Mouse (Mus musculus) inflammation-experienced regulatory T-cells, adult 6 months (primary cell): ENCODE data around the gene Gm3336. TPM values are rescaled to one million over a fixed set of nuclear protein-coding genes. Genes with fewer than 3 reads are reported as not detected.

ENCODE experiments used
- ATAC-seq: one replicate; pipeline ENCODE4 v1.8.0; 2017
- polyA plus RNA-seq, 3 experiments: library from polyadenylated mRNA; unstranded; fragments of 100-300 nt; shearing (Covaris generic); gene quantifications; one replicate each; pipeline ENCODE4 v1.2.1; 2017

Gene Gm3336
- polyA plus RNA-seq, 3 experiments from 2014 or later: 0.55 TPM; not detected in 2

- no peak for ATAC-seq
Measured at GRCm38 (mm10) chr8:70696019-70696885, 22.1 kb upstream of the Gm3336 start.

GRCm38 (mm10) chr8:70696946-70697345, 21.4 kb upstream of the Gm3336 start:
- no peak for ATAC-seq

GRCm38 (mm10) chr8:70697366-70698250, 20.7 kb upstream of the Gm3336 start:
- ATAC-seq: no peak

- peak; percentile 71 for ATAC-seq
Measured at GRCm38 (mm10) chr8:70698310-70699109, 19.8 kb upstream of the Gm3336 start, which contains the start of gene Jund. Gene Jund, plus strand, starts transcription at chr8:70698949.

GRCm38 (mm10) chr8:70699116-70699833, 19.1 kb upstream of the Gm3336 start:
- ATAC-seq: no peak

GRCm38 (mm10) chr8:70699834-70700554, 18.3 kb upstream of the Gm3336 start:
- ATAC-seq: no peak

- peak; percentile 8 for ATAC-seq
Measured at GRCm38 (mm10) chr8:70700555-70700922, 17.8 kb upstream of the Gm3336 start.

- ATAC-seq: no peak
Measured at GRCm38 (mm10) chr8:70701048-70701981, 17.0 kb upstream of the Gm3336 start.

- no peak for ATAC-seq
Measured at GRCm38 (mm10) chr8:70701982-70702841, 16.1 kb upstream of the Gm3336 start.

GRCm38 (mm10) chr8:70702842-70703182, 15.5 kb upstream of the Gm3336 start:
- ATAC-seq: no peak

- ATAC-seq: no peak
Measured at GRCm38 (mm10) chr8:70703287-70703686, 15.1 kb upstream of the Gm3336 start, which contains the start of gene Iqcn. Gene Iqcn, plus strand, starts transcription at chr8:70703457.

GRCm38 (mm10) chr8:70708281-70708680, 10.1 kb upstream of the Gm3336 start:
- no peak for ATAC-seq

GRCm38 (mm10) chr8:70709794-70710193, 8.5 kb upstream of the Gm3336 start:
- ATAC-seq: no peak

GRCm38 (mm10) chr8:70710296-70710695, 8.0 kb upstream of the Gm3336 start:
- ATAC-seq: no peak

GRCm38 (mm10) chr8:70711041-70711440, 7.3 kb upstream of the Gm3336 start:
- ATAC-seq: no peak

- ATAC-seq: no peak
Measured at GRCm38 (mm10) chr8:70713991-70714390, 4.4 kb upstream of the Gm3336 start.

GRCm38 (mm10) chr8:70715086-70715485, 3.3 kb upstream of the Gm3336 start:
- no peak for ATAC-seq

- no peak for ATAC-seq
Measured at GRCm38 (mm10) chr8:70716521-70717400, 1.6 kb upstream of the Gm3336 start.
